Mouse (Mus musculus) olfactory bulb, adult 2 months (tissue): ENCODE data around the gene Creb3l1.

Experiments used
- CTCF ChIP-seq: fragments of 200-500 bp; IDR thresholded peaks from 2 replicates; pipeline ENCODE4 v1.5.1; 2012; ENCODE audit warnings: low read depth, mild to moderate bottlenecking, low read length, moderate library complexity; ENCODE audit not compliant: insufficient read depth
- POLR2A ChIP-seq: fragments of 200-500 bp; IDR thresholded peaks from 2 replicates; pipeline ENCODE4 v1.6.1; 2012; ENCODE audit warnings: mild to moderate bottlenecking, low read depth, low read length, moderate library complexity; ENCODE audit not compliant: insufficient read depth

- TF ChIP-seq CTCF (no peak), POLR2A (no peak)
Observed at GRCm38 (mm10) chr2:92069630-92070029, 45.3 kb upstream of the Creb3l1 start.
